Mouse (Mus musculus) macrophage (primary cell): ENCODE results near the gene Mast1. TPM values are rescaled to one million over a fixed set of nuclear protein-coding genes. Genes with fewer than 3 reads are reported as not detected.

Experiments
- H3K27ac ChIP-seq: fragments of 350-480 bp; formaldehyde crosslinking; 2 replicates; pipeline ENCODE4 v1.9.0; 2021
- H3K36me3 ChIP-seq: fragments of 350-480 bp; formaldehyde crosslinking; 2 replicates; pipeline ENCODE4 v1.9.0; 2021; ENCODE audit errors: inconsistent target
- H3K4me3 ChIP-seq: fragments of 350-480 bp; formaldehyde crosslinking; 2 replicates; pipeline ENCODE4 v1.9.0; 2021; ENCODE audit errors: inconsistent target
- H3K79me2 ChIP-seq: fragments of 350-480 bp; formaldehyde crosslinking; 2 replicates; pipeline ENCODE4 v1.9.0; 2021; ENCODE audit errors: inconsistent target
- WGBS: methylation state at CpG from one replicate; pipeline ENCODE4 v1.1.7; 2026; ENCODE audit warnings: inconsistent platforms; ENCODE audit not compliant: missing documents; 5-methylcytosine and 5-hydroxymethylcytosine counted together
- polyA plus RNA-seq: library from polyadenylated mRNA; stranded (reverse); fragments of 250-400 nt; gene quantifications from 3 replicates; pipeline ENCODE4 v1.2.4, GENCODE M21; 2018; ENCODE audit warnings: inconsistent platforms

Mast1 gene
- polyA plus RNA-seq, 1 experiment from 2014 or later: 0.06 TPM

GRCm38 (mm10) chr8:84937620-84938485, 694 bp upstream of the Mast1 start:
- Histone ChIP-seq H3K36me3 (no peaks in the 10 kb centered on the region), H3K27ac (no peak overlapping the region), H3K79me2 (no peaks in the 10 kb centered on the region), H3K4me3 (no peak overlapping the region)
- 63% methylated on average over 12 of the region's 13 CpGs for WGBS

- 25% methylated on average over 21 of the region's 23 CpGs for WGBS
- Histone ChIP-seq H3K79me2 (no peaks in the 10 kb centered on the region), H3K27ac (no peak overlapping the region), H3K4me3 (no peak overlapping the region), H3K36me3 (no peaks in the 10 kb centered on the region)
These were observed 858 bp downstream of the Mast1 start for GRCm38 (mm10) chr8:84936041-84936961.

GRCm38 (mm10) chr8:84935489-84935888, 1.7 kb downstream of the Mast1 start:
- H3K36me3 ChIP-seq: no peaks in the 10 kb centered on the region
- WGBS: 3% methylated on average over 12 of the region's 14 CpGs
- no peaks in the 10 kb centered on the region for H3K79me2 ChIP-seq
- no peak overlapping the region for H3K4me3 ChIP-seq
- H3K27ac ChIP-seq: no peak overlapping the region

- WGBS: 5% methylated on average over 15 of the region's 15 CpGs
- Histone ChIP-seq H3K79me2 (no peaks in the 10 kb centered on the region), H3K27ac (no peak overlapping the region), H3K36me3 (no peaks in the 10 kb centered on the region), H3K4me3 (no peak overlapping the region)
These were observed 2.3 kb downstream of the Mast1 start for GRCm38 (mm10) chr8:84934860-84935259.

- Histone ChIP-seq H3K79me2 (no peaks in the 10 kb centered on the region), H3K36me3 (no peaks in the 10 kb centered on the region), H3K4me3 (no peak overlapping the region), H3K27ac (no peak overlapping the region)
- WGBS: 80% methylated on average over 13 of the region's 16 CpGs
These were observed 3.2 kb downstream of the Mast1 start for GRCm38 (mm10) chr8:84933767-84934559.

GRCm38 (mm10) chr8:84930582-84930981, 6.6 kb downstream of the Mast1 start:
- Histone ChIP-seq H3K79me2 (no peaks in the 10 kb centered on the region), H3K27ac (no peak overlapping the region), H3K36me3 (no peaks in the 10 kb centered on the region), H3K4me3 (no peak overlapping the region)
- 84% methylated on average over 13 of the region's 13 CpGs for WGBS

GRCm38 (mm10) chr8:84928456-84929306, 8.5 kb downstream of the Mast1 start:
- no peaks in the 10 kb centered on the region for H3K79me2 ChIP-seq
- WGBS: 11% methylated on average over 46 of the region's 52 CpGs
- no peaks in the 10 kb centered on the region for H3K36me3 ChIP-seq
- H3K27ac ChIP-seq: no peak overlapping the region
- no peak overlapping the region for H3K4me3 ChIP-seq

GRCm38 (mm10) chr8:84927513-84927912, 9.6 kb downstream of the Mast1 start:
- Histone ChIP-seq H3K79me2 (no peaks in the 10 kb centered on the region), H3K27ac (no peak overlapping the region), H3K36me3 (no peaks in the 10 kb centered on the region), H3K4me3 (no peak overlapping the region)
- WGBS: 79% methylated on average over 1 of the region's 1 CpGs

- Histone ChIP-seq H3K36me3 (no peaks in the 10 kb centered on the region), H3K4me3 (no peak overlapping the region), H3K27ac (no peak overlapping the region), H3K79me2 (no peaks in the 10 kb centered on the region)
- WGBS: 21% methylated on average over 7 of the region's 7 CpGs
These were observed 11.6 kb downstream of the Mast1 start for GRCm38 (mm10) chr8:84925557-84925956.

- WGBS: 63% methylated on average over 2 of the region's 2 CpGs
- Histone ChIP-seq H3K79me2 (no peaks in the 10 kb centered on the region), H3K27ac (no peak overlapping the region), H3K36me3 (no peaks in the 10 kb centered on the region), H3K4me3 (no peak overlapping the region)
These were observed 15.6 kb downstream of the Mast1 start for GRCm38 (mm10) chr8:84921596-84921995.

GRCm38 (mm10) chr8:84918646-84919045, 18.5 kb downstream of the Mast1 start:
- Histone ChIP-seq H3K79me2 (no peaks in the 10 kb centered on the region), H3K27ac (no peak overlapping the region), H3K4me3 (no peak overlapping the region), H3K36me3 (no peaks in the 10 kb centered on the region)
- 89% methylated on average over 11 of the region's 15 CpGs for WGBS

GRCm38 (mm10) chr8:84917781-84918180, 19.4 kb downstream of the Mast1 start:
- no peak overlapping the region for H3K27ac ChIP-seq
- H3K4me3 ChIP-seq: no peak overlapping the region
- no peaks in the 10 kb centered on the region for H3K36me3 ChIP-seq
- 72% methylated on average over 19 of the region's 20 CpGs for WGBS
- H3K79me2 ChIP-seq: no peaks in the 10 kb centered on the region

- Histone ChIP-seq H3K4me3 (no peak overlapping the region), H3K79me2 (peaks cover 6% of the 10 kb centered on the region), H3K36me3 (peaks cover 6% of the 10 kb centered on the region; the same call in 1 of the 2 replicates), H3K27ac (no peak overlapping the region)
- WGBS: 93% methylated on average over 8 of the region's 8 CpGs
These were observed 21.9 kb downstream of the Mast1 start for GRCm38 (mm10) chr8:84915269-84915668.
